Mouse (Mus musculus): ENCODE measurements around the gene Csf2rb. TPM values are rescaled to one million over a fixed set of nuclear protein-coding genes. Genes with fewer than 3 reads are reported as not detected.

Gene Csf2rb
- total RNA-seq, 2 experiments from 2014 or later: 1.5 to 1.7 TPM

DNA sequence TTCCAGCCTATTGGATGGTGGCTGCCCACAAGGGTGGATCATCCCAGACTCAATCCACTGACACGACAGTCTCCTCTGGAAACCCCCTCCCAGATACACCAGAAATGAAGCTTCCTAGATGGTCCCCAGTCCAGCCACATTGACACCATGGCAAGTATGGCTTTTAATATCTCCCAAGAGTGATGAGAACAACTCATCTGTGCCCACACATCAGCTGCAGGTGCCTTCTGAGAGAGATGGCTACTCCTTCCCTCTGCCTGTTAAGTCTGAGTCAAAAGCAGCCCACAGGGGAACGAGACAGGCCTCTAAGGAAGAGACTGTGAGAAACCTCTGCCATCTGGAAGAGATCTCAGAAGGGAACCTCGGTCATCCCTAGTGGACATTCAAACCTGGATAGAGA is 42.3 kb downstream of the Csf2rb start:
- no peak for DNase-seq (ENCODE audit: low spot score in 2 of 2)
- intact Hi-C loops (cut with DNase I): no loop called here

DNA sequence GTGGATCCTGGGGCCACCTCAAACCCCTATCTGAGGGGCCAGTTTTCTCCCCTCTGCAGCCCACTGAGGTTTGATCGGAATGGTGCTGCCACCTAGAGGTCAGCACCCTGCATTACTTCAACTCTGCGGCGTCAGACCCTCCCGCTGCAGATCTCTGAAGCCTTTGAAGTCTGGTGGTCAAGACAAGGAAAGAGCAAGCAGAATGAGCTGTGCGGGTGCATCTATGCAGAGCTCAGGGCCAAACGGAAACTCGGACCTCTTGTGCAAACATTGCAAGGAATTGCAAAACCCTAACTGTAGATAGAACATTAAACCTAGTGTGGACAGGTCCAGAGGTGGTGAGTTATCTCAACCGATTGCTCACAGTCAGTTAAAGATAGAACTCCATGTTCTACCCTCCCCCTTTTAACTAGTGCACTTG is 43.4 kb downstream of the Csf2rb start:
- DNase-seq (ENCODE audit: low spot score in 2 of 2): peak in 1 of 2 experiments; percentile 31
- intact Hi-C loops (cut with DNase I): no loop called here

DNA sequence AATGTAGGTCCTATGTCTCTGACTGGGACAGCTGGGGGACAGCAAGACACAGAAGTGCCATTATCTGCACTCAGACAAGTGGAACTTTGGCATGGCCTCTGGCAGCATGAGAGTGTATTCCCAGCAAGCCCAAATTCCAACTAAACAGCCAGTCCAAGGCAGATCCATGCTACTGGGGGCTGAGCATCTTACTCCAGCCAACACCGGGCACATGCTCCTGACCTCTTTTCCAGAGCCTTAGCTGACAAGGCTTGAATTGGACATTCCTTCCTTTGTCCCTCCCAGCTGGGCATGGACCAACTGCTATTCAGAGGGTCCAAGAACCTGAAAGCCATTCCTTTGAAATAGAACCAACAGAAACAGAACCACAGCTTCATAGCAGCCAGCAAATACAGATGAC is 44.1 kb downstream of the Csf2rb start:
- DNase-seq (ENCODE audit: low spot score in 2 of 2): peak; percentile 11 to 57
- intact Hi-C loops (cut with DNase I): no loop called here

DNA sequence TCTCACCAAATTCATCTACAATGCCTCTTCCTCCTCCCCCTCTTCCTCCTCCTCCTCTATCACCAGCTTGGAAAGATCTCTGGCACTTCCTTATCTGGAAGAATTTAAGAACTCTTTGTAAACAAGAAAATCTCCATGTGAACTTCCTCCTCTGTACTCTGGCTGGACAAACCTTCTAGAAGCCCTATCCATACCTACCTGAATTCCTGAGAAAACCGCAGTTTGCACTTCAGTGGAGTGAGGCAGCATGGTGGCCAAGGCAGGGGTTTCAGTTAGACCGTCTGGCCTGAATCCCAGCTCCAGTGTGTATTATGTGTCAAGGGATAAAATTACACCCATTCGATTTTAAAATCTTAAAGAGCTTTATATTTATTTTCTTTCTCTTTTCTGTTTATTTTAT is 47.2 kb downstream of the Csf2rb start:
- intact Hi-C loops (cut with DNase I): no loop called here
- no peak for DNase-seq (ENCODE audit: low spot score in 2 of 2)

DNA sequence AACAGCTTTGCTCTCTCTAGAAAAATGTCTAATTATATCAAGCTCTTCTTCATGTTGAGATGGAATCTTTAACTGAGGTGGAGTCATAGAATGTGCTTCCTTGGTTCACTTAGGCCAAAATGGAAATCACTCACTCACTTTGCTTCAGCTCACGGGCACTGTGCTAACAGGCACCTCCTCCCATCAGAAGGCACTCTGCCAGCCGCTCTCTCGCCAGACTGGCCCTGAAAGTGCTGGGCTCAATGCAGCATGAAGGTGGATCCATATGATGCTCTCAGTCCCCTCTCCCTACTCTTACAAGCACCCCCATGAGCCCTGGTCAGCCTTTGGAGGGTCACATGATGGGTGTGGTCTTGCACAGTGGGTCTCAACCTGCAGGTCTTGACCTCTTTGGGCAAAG is 48.7 kb downstream of the Csf2rb start:
- peak; percentile 42 to 52 for DNase-seq (ENCODE audit: low spot score in 2 of 2)
- intact Hi-C loops (cut with DNase I): no loop called here

DNA sequence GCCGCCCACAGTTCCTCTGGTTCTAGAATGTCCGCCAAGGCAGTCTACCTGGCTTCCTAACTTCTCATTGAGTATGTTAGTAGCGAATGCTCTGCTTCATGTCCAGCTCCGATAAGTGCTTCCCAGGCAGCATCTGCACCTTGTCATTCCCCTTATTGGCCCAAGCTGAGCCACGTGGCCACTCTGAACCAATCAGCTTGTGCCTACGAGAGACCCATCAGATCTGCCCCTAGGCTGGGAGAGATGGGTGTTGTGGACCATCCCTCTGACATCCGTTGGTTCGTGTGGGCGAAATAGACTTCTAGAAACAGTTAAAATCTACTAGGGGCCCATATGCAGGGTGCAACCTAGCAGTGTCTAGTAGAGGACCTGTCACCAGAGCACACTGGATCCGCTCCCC is 52.3 kb downstream of the Csf2rb start:
- intact Hi-C loops (cut with DNase I): no loop called here
- DNase-seq (ENCODE audit: low spot score in 2 of 2): no peak

DNA sequence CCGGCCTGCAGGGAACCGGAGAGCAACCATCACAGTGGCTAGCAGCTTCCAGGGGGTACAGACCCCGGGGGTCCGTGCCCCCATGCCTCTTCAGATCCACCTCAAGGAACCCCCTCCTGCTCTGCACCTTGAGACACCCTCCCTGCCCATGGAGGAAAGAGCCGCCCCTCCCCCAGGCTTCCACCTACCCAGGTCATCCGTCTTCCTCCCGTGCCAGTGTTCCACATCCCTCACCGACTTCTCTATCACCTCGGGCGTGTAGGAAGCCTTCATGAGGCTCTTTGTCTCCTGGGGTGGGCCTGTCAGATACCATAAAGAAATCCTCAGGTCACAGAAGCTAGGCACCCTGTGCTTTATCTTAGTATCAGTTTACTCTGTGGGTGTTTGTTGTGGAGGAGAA is 53.0 kb downstream of the Csf2rb start:
- intact Hi-C loops (cut with DNase I): no loop called here
- DNase-seq (ENCODE audit: low spot score in 2 of 2): no peak

DNA sequence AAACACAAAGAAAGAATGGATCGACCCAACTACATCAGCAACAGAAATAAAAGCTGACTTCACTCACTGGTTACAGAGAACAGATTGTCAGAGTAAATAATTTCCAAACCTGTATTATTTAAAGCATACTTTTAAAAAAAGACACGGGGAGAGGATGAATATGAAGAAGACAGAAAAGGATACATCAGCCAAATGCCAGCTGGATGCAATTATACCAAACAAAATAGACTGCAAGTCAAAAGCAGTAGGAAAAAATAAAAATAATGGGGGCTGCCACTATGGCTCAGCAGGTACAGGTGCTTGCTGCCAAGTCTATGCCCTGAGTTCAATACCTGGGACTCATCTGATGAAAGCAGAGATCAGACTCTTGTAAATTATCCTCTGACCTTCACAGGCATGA is 54.7 kb downstream of the Csf2rb start:
- intact Hi-C loops (cut with DNase I): no loop called here
- DNase-seq (ENCODE audit: low spot score in 2 of 2): no peak

DNA sequence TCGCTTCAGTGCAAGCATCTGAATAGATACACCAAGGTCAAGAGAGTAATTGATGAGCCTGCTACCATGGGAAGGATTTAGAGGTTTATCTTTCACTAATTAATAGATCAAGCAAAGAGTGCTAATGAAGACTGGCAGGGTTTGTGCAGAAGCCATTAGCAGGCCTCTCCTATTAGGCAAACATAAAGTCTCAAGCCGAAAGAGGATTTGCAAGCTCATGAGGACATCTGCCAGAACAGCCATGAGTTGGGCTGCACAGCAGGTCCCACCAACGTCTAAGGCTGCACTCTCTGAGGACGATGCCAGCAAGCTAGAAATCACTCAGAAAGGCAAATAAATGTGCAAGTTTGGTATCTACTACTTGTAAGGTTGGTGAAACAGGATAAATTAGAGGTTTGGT is 55.2 kb downstream of the Csf2rb start:
- DNase-seq (ENCODE audit: low spot score in 2 of 2): no peak
- intact Hi-C loops (cut with DNase I): no loop called here

DNA sequence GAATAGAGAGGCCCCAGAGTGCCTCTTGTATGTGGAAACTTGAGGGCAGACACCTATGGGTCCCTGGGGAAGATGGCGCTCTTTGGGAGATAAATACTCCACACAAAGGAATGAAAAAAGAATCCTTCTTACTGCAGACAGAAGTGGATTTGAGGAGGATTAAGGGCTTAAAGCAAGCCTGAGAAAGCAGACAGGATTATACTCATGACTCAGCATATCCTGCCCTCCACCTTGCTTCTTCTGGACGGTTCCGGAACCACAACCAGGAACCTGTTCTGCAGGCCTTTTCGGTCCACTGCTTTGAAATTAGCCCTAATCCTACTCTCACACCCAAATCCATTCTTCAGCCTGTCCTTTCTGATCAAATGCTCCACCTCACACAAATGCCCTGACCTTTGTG is 56.6 kb downstream of the Csf2rb start:
- intact Hi-C loops (cut with DNase I): no loop called here
- DNase-seq (ENCODE audit: low spot score in 2 of 2): no peak

DNA sequence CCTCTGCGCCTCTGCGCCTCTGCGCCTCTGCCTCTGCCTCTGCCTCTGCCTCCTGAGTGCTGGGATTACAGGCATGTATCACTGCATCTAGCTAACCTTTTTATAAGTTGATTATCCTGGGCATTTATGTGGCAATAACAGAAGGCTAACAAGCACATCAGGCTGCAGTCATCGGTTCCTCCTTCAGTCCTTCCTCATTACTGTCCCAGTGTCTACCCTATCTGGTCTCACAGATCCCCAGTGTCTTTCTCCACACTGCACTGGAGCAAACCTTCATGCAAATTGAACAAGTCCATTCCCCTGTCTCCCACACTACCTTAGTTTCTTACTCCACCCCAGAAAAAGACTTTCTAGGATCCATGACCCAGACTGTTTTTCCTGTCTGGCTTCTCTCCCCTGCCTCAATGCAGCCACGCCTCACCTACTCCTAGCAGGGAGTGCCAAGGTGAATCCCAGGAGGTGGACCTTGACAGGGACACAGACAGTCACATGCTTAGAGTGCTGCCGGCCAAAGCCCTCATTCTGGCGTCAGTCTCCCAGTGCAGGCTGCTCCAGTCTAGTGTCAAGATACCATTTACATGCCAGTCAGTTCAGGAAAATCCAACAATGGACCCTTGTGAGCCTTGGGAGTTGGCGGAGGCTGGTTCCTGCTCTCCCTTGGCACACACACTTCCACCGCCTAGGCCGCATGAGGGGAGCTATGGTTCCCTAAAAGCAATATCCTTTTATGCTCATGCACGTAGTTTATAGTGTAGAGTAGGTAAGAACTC is 58.1 kb downstream of the Csf2rb start:
- intact Hi-C loops (cut with DNase I): no loop called here
- DNase-seq (ENCODE audit: low spot score in 2 of 2): peak; percentile 51 to 55

DNA sequence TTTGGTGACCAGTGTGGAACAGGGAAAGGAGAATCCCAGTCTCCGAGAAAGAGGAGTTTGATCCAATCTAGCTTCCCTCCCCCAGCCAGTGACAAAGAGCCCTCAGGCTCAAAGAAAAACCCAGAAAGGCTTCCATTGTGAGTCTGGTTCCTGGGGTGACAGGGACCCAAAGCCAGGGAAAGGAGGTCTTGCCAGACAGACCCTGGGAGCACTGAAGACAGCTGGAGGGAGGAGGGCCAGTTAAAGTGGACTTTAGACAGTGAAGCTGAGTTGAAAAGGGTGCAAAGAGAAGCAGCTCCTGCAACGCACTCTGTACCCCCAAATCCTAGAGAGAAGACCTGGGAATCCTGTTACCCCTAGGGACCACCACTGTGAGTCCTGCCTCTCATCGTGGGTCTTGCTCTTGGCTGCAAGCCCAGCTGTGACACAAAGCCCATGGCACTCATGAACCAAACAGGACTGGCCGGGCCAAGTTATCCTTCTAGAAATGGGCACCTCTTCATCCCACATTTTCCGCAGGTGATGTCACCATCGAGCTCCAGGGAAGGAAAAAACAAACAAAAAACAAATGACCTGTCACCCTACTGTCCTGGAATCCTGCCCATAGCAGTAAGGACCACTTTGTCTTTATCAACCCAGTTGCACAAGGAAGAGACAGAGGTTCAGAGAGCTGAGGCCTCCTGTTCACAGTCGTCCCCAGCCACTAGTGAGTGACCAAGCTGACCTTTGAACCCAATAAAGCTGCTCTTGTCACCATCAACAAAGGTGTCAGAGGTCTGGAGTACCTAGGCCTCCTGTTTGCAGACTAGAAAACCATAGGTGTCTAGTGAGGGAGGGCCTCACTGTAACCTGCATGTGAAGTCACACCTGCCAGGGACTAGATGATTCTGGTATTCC is 58.9 kb downstream of the Csf2rb start:
- intact Hi-C loops (cut with DNase I): no loop called here
- DNase-seq (ENCODE audit: low spot score in 2 of 2): peak; percentile 13 to 39

DNA sequence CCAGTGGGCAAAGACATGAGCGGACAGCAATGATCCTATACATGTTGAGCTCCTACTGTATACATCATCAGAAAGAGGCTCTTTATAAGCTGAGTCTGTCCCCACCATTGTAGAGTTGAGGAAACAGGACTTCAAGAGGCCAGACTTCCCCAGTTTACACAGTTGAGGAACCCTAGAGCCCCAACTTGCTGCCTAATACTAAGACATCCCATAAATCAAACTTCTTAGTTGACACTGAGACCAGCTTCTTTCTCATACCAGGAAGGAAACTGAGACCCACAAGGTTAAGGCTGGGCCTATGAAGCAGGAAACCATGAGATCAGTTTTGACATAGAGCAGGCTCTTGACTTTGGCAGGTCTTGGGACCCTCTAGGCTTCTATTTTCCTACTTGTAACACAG is 60.0 kb downstream of the Csf2rb start:
- no peak for DNase-seq (ENCODE audit: low spot score in 2 of 2)
- intact Hi-C loops (cut with DNase I): no loop called here

DNA sequence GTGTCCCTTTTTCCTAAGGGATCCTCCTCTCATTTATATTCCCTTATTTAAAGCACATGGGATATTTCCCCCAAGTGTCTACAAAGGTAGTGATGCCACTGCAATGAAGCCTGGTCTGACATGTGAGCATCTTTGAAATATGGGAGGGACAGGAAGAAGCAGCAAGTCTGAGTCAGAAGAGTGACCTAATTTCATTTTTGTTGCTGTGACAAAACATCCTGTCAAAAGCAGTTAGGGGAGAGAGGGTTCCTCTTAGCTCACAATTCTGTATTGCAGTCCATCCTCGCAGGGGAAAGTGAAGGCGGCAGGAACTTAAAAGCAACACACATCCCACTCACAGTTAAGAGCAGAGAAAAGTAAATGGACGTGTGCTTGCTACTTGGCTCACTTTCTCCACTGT is 65.3 kb downstream of the Csf2rb start:
- no peak for DNase-seq (ENCODE audit: low spot score in 2 of 2)
- intact Hi-C loops (cut with DNase I): no loop called here

DNA sequence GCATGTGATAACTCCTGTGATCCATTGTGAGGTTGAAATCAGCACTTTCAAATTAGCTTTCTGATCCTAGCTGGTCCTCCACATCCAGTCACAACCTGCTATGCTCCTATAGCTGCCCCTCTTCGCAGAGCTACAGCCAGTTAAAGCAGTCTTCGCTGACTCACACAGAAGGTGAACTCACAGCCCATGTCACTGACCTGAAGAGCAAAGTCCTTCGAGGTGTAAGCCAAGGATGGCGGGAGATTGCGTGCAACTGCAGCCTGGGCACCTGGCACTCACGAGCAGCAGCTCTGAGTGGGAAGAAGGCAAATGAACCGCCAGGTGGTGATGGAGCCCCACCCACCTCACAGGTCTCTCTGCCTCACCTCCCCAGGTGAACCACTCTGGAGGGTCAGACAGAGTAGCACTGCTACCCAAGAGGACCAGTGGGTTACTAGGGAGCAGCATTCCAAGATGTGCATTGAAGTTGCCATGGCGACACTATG is 70.0 kb downstream of the Csf2rb start, which contains the start of gene Tex33:
Tex33 (minus strand) TSS at position 435 of the 485 bp plus-strand sequence.
- intact Hi-C loops (cut with DNase I): no loop called here

DNA sequence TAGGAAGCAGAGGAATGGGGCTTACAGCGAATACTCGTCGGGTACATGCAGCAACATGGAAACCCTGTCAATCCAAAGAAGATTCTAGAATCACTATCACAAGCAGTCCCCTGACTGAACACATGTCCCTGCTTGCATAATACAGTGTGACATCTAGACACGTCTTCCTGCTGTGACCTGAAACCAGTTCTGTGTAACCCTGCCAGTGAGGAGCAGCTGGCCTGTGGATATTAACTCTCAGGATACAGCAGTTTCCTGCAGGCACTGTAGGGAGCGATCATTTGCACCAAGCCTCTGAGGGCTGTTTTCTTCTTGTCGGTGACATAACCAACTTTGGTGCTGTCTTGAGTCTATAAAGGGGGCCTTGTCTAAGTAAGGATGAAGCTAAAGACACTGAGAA is 75.8 kb downstream of the Csf2rb start:
- DNase-seq (ENCODE audit: low spot score in 2 of 2): peak in 1 of 2 experiments; percentile 36
- intact Hi-C loops (cut with DNase I): no loop called here

More for the DNA sequence above, 70.0 kb downstream of the Csf2rb start, which contains the start of gene Tex33:
- DNase-seq (ENCODE audit: low spot score in 2 of 2): no peak

DNA sequence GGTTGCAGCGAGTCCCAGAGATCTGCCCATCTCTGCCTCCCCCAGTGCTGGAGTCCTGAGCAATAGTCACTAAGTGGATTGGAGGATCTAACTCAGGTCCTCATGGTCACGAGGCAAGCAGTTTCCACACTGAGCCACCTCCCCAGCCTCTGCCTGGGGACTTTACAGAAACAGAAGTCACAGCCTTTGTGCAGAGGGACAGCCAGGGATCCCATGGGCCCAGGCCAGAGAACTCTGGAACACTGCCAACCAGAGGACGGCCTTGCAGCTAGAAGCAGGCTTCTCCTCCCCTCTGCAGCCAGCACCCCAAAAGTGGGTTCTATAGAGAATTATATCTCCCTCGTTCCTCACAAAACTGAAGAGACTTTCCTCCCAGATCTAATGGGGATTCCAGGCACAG is 76.4 kb downstream of the Csf2rb start:
- DNase-seq (ENCODE audit: low spot score in 2 of 2): peak; percentile 62 to 66
- intact Hi-C loops (cut with DNase I): no loop called here

DNA sequence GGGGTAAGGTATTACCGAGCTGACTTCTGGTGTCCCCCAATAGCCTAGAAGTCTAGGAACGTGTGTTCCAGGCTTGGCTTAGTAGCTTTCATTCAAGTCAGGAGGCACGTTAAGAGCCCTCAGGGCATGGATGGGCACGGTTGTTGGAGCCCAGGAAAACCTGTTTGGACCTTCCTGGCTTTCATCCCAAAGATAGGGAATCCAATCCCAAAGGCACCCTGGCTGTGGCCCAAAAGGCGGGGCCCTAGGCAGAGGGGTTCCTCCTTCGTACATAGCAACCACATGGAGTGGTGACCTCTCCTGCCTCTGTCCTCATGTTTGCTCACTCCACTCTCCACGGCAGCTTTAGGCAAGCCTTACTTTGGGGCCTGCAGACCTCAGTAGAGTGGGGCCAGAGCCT is 76.9 kb downstream of the Csf2rb start:
- intact Hi-C loops (cut with DNase I): no loop called here
- DNase-seq (ENCODE audit: low spot score in 2 of 2): no peak

DNA sequence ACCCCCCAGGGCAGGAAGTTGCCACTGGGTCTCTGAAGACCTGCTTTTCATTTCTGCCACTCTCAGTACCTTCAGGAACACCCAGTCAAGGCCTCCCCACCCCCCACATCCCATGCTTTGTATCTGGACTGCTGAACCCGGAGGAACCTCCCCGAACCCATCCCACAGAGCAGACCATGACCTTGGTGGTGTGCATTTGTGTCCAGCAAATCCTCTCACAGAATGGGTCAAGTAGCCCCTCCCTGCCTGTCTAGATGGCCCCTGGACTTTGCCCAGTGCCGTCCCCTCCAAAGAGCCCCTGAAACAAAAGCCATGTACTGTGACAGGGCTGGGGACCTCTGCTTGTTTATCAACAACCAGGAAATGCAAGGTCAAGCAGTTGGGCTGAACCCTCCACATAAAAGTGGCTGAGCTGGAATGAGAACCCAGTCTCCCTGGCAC is 77.8 kb downstream of the Csf2rb start:
- intact Hi-C loops (cut with DNase I): no loop called here
- DNase-seq (ENCODE audit: low spot score in 2 of 2): no peak
